Mouse (Mus musculus) embryo, embryonic 11 days (tissue): ENCODE data around the gene Fam24a.
A peak's percentile ranks its signal among the peaks of the same experiment; 100 is the strongest.

Experiments
- DNase-seq: peaks from one replicate; pipeline ENCODE4 v3.0.0-alpha.2; 2015

Gene Fam24a

DNA sequence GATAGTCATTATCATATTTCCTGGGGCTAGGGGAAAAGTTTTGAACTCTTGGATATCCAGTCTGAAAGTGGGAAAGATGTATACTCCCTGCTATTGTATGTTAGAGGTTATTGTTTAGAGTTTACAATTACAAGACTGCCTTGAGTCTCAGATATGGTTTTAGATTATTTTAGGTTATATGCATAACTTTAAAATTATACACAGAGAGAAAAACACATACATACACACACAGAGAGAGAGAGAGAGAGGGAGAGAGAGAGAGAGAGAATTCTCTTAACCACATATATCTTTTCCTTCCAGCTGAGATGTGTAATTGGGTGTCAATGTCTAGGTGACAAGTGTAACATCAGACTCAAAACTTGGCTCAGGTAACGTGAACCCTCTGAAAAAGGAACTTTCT, at the start of gene Fam24a:
TSS of gene Fam24a (plus strand) at position 301 of the 400 bp plus-strand sequence.
- no peak for DNase-seq

- peak; percentile 3 for DNase-seq
Measured at GRCm38 (mm10) chr7:131297151-131297550, 36.5 kb upstream of the Fam24a start.

- no peak for DNase-seq
Measured at GRCm38 (mm10) chr7:131303340-131303739, 30.3 kb upstream of the Fam24a start.

DNA sequence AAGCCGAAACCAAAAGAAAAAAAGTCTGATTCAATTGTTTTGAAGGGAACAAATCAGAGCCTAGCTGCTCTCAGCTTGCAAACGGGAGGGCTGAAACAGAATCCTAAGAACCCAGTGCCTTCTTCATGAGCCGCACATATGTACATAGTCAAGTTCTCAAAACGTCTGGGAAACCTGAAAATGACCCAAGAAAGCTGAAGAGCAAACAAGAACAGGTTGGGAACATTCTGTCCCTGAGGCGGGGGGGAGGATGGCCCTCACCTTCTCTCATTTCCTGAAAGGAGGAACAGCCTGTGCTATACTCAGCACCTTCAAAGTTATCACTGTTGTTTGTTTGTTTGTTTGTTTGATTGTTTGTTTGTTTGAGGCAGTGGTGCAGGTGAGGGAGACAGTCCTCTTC, 26.9 kb upstream of the Fam24a start:
- DNase-seq: no peak

GRCm38 (mm10) chr7:131314493-131314892, 19.2 kb upstream of the Fam24a start:
- no peak for DNase-seq

GRCm38 (mm10) chr7:131317587-131317986, 16.1 kb upstream of the Fam24a start:
- peak; percentile 24 for DNase-seq

- no peak for DNase-seq
Measured at GRCm38 (mm10) chr7:131318340-131318739, 15.3 kb upstream of the Fam24a start.

DNA sequence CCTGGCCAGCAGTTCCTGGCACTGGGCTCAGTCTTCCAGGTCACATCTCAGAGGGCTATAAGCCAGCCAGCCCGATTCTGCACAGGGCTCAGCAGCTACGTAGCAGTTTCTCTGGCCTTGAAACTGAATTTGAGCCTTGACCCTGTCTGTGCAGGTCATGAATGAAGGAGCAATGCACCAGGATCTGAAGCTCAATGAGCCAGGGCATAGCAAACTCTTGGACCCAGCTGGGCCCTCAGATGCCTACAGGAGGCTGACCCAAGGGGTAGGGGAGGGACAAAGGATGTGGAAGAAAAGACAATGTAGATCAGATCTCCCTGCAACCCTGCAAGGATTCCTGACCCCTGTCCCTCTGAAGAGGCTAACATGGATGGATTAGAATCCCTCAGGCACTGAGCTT, 11.5 kb upstream of the Fam24a start, which contains the start of gene Cuzd1:
TSS of gene Cuzd1 (minus strand) at position 101 of the 400 bp plus-strand sequence.
- DNase-seq: no peak

DNA sequence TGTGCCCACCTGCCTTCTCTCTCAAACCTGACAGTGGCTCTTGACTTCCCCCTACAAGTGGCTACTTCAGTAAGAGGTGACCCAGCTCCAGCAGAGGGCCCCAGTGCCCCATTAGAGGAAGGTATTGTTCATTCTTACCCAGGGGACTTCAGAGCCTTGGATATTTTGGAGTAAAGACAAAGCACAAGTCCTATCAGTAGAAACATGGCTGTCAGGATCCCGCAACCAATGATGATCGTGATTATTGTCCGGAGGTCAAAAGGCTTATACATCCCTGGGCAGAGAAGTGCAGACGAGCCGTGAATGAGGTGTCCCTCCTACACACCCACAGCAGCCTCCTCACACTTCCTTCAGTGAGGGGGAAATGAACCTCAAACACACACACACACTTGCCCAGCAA, 6.6 kb upstream of the Fam24a start:
- DNase-seq: no peak

DNA sequence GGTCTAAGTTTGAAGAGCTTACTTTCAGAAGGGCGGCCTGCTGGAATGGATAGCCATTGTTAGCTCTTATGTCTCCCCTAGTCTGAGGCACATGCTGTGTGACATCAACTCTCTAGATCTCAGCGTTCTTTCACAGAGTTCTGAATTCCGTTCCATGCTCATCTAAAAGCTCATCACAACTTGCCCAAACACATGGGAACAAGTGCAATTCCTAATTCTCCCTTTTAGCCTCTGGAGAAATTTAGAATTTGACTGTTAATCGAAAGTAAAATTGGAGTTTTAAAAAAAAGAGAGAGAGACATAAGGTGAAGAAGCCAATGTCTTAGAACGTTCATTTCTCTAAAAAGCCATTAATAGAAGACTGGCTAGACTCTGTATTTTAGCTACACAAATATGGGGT, 4.2 kb upstream of the Fam24a start, which contains the start of gene Fam24b:
TSS of gene Fam24b (minus strand) at position 101 of the 400 bp plus-strand sequence.
- DNase-seq: no peak

DNA sequence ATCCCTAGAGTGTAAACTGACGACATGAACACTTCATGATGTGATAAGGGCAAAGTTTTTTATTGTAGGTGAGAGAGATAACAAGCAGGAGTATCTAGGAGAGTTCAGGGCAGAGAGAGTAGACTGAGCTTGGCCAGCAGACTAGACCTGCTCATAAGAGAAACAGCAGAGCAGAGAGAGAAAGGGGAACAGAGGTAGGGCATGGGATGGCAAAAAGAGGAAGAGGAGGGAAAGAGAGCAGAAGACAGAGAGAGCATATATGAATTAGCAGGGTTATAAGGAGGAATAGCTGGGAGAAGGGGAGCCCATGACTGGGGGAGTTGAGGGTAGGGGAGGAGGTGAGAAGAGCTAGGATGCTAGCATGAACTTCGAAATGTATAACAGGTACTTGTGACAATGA, 2.0 kb upstream of the Fam24a start:
- DNase-seq: no peak

- peak; percentile 5 for DNase-seq
Measured at GRCm38 (mm10) chr7:131337502-131338068, 3.9 kb downstream of the Fam24a start.

DNA sequence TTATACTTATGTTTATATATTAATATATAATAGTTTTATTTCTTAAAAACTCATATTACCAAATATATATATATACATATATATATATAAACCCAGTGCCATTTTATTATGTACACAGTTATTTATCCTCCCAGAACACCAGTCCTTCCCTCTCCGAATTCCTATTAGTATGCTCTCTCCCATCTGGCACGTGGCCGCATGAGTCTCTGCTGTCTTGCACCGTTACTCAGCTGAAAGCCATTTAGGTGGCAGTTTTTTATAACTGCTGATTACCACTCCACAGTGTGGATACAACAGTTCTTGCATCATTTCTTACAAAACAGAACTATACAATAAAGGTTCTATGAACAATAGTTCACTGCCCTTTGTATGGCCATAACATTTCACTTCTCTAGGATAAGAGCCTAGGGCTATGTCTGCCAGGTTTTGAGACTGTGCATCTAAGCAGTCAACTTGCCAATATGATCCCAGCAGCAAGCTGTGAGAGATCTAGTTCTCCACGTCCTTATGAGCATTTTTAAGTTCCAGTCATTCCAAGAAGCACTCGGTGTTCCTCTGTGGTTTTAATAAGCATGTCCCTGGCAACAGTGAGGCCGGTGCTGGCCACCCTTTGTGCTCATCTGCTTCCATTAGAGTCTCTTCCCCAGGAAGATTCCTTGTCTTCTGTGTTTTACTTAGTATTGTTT, 12.3 kb downstream of the Fam24a start:
- DNase-seq: no peak

- DNase-seq: no peak
Measured at GRCm38 (mm10) chr7:131356105-131356504, 22.4 kb downstream of the Fam24a start.

DNA sequence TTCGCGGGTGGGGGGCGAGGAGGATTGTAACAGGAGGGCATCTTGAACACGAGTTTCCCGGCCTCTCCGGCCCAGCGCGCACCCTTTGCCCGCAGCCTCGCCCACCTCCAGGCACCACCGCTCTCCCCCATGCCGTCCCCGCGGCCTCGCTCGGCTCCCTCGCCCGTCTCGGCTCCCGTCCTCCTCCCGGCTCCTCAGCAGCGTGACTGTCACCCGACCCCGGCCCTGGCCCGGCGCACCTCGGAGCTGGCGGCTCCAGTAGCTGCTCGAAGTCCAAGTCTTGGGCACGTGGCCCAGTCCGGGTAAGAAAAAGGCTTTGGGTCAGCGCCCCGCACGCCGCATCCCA, 28.6 kb downstream of the Fam24a start:
- no peak for DNase-seq

- peak; percentile 98 for DNase-seq
Measured at GRCm38 (mm10) chr7:131362615-131363300, 29.1 kb downstream of the Fam24a start, which contains the start of gene 2310057M21Rik. Gene 2310057M21Rik, minus strand, starts transcription at chr7:131362759.

GRCm38 (mm10) chr7:131364131-131364530, 30.5 kb downstream of the Fam24a start:
- DNase-seq: no peak

GRCm38 (mm10) chr7:131370648-131371469, 37.2 kb downstream of the Fam24a start, which contains the start of gene Pstk:
Gene Pstk, plus strand, starts transcription at chr7:131371141.
- DNase-seq: peak; percentile 94

- no peak for DNase-seq
Measured at GRCm38 (mm10) chr7:131371470-131371860, 37.8 kb downstream of the Fam24a start.

GRCm38 (mm10) chr7:131371880-131372651, 38.4 kb downstream of the Fam24a start:
- DNase-seq: peak; percentile 22
